Mouse (Mus musculus) left cerebral cortex, postnatal 14 days (tissue): ENCODE measurements around the gene Olfr118. TPM values are rescaled to one million over a fixed set of nuclear protein-coding genes. Genes with fewer than 3 reads are reported as not detected.
"Not testable (repeated sequence)": the region's sequence is repeated elsewhere in the genome, so short reads cannot be mapped to it uniquely, and the experiment has no call there.

Experiments used
- DNase-seq, 2 experiments: peaks; one replicate each; pipeline ENCODE4 v3.0.0; 2021 to 2022; ENCODE audit warnings: low spot score in 2 of 2, mixed read lengths in 1 of 2
- intact Hi-C: fragments of 180-260 bp; cut with DNase I; formaldehyde crosslinking; loops from one replicate; pipeline ENCODE4 v1.15.1; 2025
- long read RNA-seq, 2 experiments: library from polyadenylated mRNA; stranded (forward); transcript quantifications; one replicate each; pipeline ENCODE4 v2.0.0; 2021
- total RNA-seq, 2 experiments: library from RNA; stranded (reverse); gene quantifications; 2 replicates each; pipeline ENCODE4 v1.2.3; 2021

Gene Olfr118
- not detected for total RNA-seq
- long read RNA-seq, experiment 1: 0 reads
- long read RNA-seq, experiment 2: 0 reads

GRCm38 (mm10) chr17:37666688-37667087 is at the start of gene Olfr118:
Gene Olfr118 (plus strand): TSS chr17:37666988.
- intact Hi-C loops: no loop called here
- no peak for DNase-seq

- DNase-seq: no peak
- intact Hi-C loops: no loop called here
Measured at GRCm38 (mm10) chr17:37627009-37627408, 39.8 kb upstream of the Olfr118 start, which contains the start of the genes Olfr115 and Olfr116. Gene Olfr115 (minus strand): TSS chr17:37627109. Gene Olfr116 (minus strand): TSS chr17:37627199.

GRCm38 (mm10) chr17:37663682-37664081 is 3.1 kb upstream of the Olfr118 start, which contains the start of gene Olfr117:
Gene Olfr117 (minus strand): TSS chr17:37663782.
- DNase-seq: no peak
- intact Hi-C loops: no loop called here

- intact Hi-C loops, DNase-seq: not testable (repeated sequence)
Measured at GRCm38 (mm10) chr17:37696264-37696663, 29.5 kb downstream of the Olfr118 start, which contains the start of gene Olfr119. Gene Olfr119 (plus strand): TSS chr17:37696564.

GRCm38 (mm10) chr17:37721508-37721907 is 54.7 kb downstream of the Olfr118 start, which contains the start of gene Olfr120:
Gene Olfr120 (plus strand): TSS chr17:37721808.
- DNase-seq: no peak
- intact Hi-C loops: no loop called here

Other genes with a start within 250 kb of the Olfr118 start
- gene Olfr108, start 221.5 kb upstream of the Olfr118 start, total RNA-seq: not detected
- not detected for gene Olfr109, start 208.1 kb upstream of the Olfr118 start, total RNA-seq
- not detected for gene H2-M2, start 183.4 kb upstream of the Olfr118 start, total RNA-seq
- not detected for gene Olfr110, start 174.5 kb upstream of the Olfr118 start, total RNA-seq
- gene Olfr111, start 159.0 kb upstream of the Olfr118 start, total RNA-seq: not detected
- not detected for gene Olfr112, start 97.5 kb upstream of the Olfr118 start, total RNA-seq
- not detected for gene Olfr113, start 89.3 kb upstream of the Olfr118 start, total RNA-seq
- gene Olfr114, start 74.2 kb upstream of the Olfr118 start, total RNA-seq: not detected
- gene Olfr115, start 39.9 kb upstream of the Olfr118 start, total RNA-seq: not detected
- gene Olfr116, start 39.8 kb upstream of the Olfr118 start, total RNA-seq: not detected
- not detected for gene Olfr117, start 3.2 kb upstream of the Olfr118 start, total RNA-seq
- gene Olfr119, start 29.6 kb downstream of the Olfr118 start, total RNA-seq: not detected
- gene Olfr120, start 54.8 kb downstream of the Olfr118 start, total RNA-seq: not detected
- not detected for gene Olfr121, start 81.9 kb downstream of the Olfr118 start, total RNA-seq
- not detected for gene Olfr122, start 101.6 kb downstream of the Olfr118 start, total RNA-seq
- not detected for gene Olfr123, start 126.5 kb downstream of the Olfr118 start, total RNA-seq
- gene Olfr124, start 132.9 kb downstream of the Olfr118 start, total RNA-seq: not detected
- gene Olfr125, start 166.0 kb downstream of the Olfr118 start, total RNA-seq: not detected
- gene Olfr126, start 180.5 kb downstream of the Olfr118 start, total RNA-seq: not detected
- not detected for gene Olfr127, start 233.4 kb downstream of the Olfr118 start, total RNA-seq